Mouse (Mus musculus) liver, postnatal 0 days (tissue): ENCODE results near the gene Rhoa. TPM values are rescaled to one million over a fixed set of nuclear protein-coding genes. Genes with fewer than 3 reads are reported as not detected.

ENCODE experiments used
- ATAC-seq: fragments of 200-750 bp; cut with Nextera tagmentation; 2 replicates; pipeline ENCODE4 v1.8.0; 2017; ENCODE audit warnings: mild to moderate bottlenecking, moderate library complexity
- DNase-seq: peaks from one replicate; pipeline ENCODE4 v3.0.0-alpha.2; 2016
- H3K27ac ChIP-seq: fragments of 300-500 bp; sonication (generic); 2 replicates; pipeline ENCODE4 v1.5.1; 2014; ENCODE audit warnings: antibody characterized with exemption, moderate library complexity, mild to moderate bottlenecking, low read depth
- H3K27me3 ChIP-seq: fragments of 300-500 bp; sonication (generic); 2 replicates; pipeline ENCODE4 v1.6.1; 2014; ENCODE audit warnings: low read length, control low read depth, mixed read lengths; ENCODE audit not compliant: insufficient read depth
- H3K36me3 ChIP-seq: fragments of 300-500 bp; sonication (generic); replicated peaks from 2 replicates; pipeline ENCODE4 v1.6.1; 2014; ENCODE audit warnings: mild to moderate bottlenecking, control low read depth, low read length, moderate library complexity, mixed read lengths; ENCODE audit not compliant: insufficient read depth
- H3K4me1 ChIP-seq: fragments of 300-500 bp; sonication (generic); 2 replicates; pipeline ENCODE4 v1.6.1; 2014; ENCODE audit warnings: antibody characterized with exemption, mild to moderate bottlenecking, control low read depth; ENCODE audit not compliant: insufficient read depth
- H3K4me2 ChIP-seq: fragments of 300-500 bp; sonication (generic); 2 replicates; pipeline ENCODE4 v1.6.1; 2014; ENCODE audit warnings: low read depth, mild to moderate bottlenecking, low read length, moderate library complexity, mixed read lengths
- H3K4me3 ChIP-seq: fragments of 300-500 bp; sonication (generic); 2 replicates; pipeline ENCODE4 v1.5.1; 2014; ENCODE audit warnings: low read depth, low read length
- H3K9ac ChIP-seq: fragments of 300-500 bp; sonication (generic); replicated peaks from 2 replicates; pipeline ENCODE4 v1.6.1; 2014; ENCODE audit warnings: mild to moderate bottlenecking, moderate library complexity
- H3K9me3 ChIP-seq: fragments of 300-500 bp; sonication (generic); 2 replicates; pipeline ENCODE4 v1.6.1; 2016; ENCODE audit warnings: mild to moderate bottlenecking, control low read depth, low read length, mixed read lengths
- CTCF ChIP-seq: sonication (generic); IDR thresholded peaks from 2 replicates; pipeline ENCODE4 v1.5.1; 2016; ENCODE audit warnings: antibody characterized with exemption, low read depth
- EP300 ChIP-seq: IDR thresholded peaks from 2 replicates; pipeline ENCODE4 v1.6.1; 2016; ENCODE audit warnings: antibody characterized with exemption, low read depth, mild to moderate bottlenecking
- WGBS: fragments of 180-500 bp; shearing (Covaris S2); extraction: QIAGEN DNeasy Blood & Tissue Kit; methylation state at CpG from one replicate; pipeline ENCODE4 v1.1.7; 2014; ENCODE audit not compliant: insufficient replicate concordance; 5-methylcytosine and 5-hydroxymethylcytosine counted together
- polyA plus RNA-seq: library from polyadenylated mRNA; unstranded; fragments of >200 nt; fragmentation: Nextera tagmentation; extraction: Ambion mirVana; gene quantifications from 2 replicates; pipeline ENCODE4 v1.2.1, GENCODE M21; 2015

The Rhoa gene
- polyA plus RNA-seq, 1 experiment from 2014 or later, result 165 TPM

- Histone ChIP-seq H3K27ac (peak overlapping the region; percentile 75; the same call in 1 of the 2 replicates), H3K9ac (no peak overlapping the region; the same call in 1 of the 2 replicates), H3K4me2 (peak overlapping the region; percentile 79; the same call in 1 of the 2 replicates), H3K27me3 (no peaks in the 10 kb centered on the region), H3K4me3 (peak overlapping the region; percentile 60; the same call in 1 of the 2 replicates), H3K9me3 (no peaks in the 10 kb centered on the region), H3K4me1 (peaks cover 9% of the 10 kb centered on the region), H3K36me3 (no peaks in the 10 kb centered on the region)
- 50% methylated on average over 2 of the region's 2 CpGs for WGBS
- ATAC-seq (no peak), DNase-seq (no peak)
- TF ChIP-seq EP300 (no peak), CTCF (no peak)
Measured at GRCm38 (mm10) chr9:108289347-108289746, 16.6 kb upstream of the Rhoa start.

- H3K4me1 ChIP-seq, result peaks cover 9% of the 10 kb centered on the region
- no peaks in the 10 kb centered on the region for H3K36me3 ChIP-seq
- peak within 1 kb of the TSS; percentile 75 for H3K27ac ChIP-seq
- no peaks in the 10 kb centered on the region for H3K27me3 ChIP-seq
- peak within 1 kb of the TSS; percentile 66 for H3K9ac ChIP-seq
- H3K4me2 ChIP-seq, result peak within 1 kb of the TSS; percentile 79
- WGBS, result under 1% methylated on average over 32 of the region's 32 CpGs
- ATAC-seq (peak; percentile 97), DNase-seq (peak; percentile 90)
- peak within 1 kb of the TSS; percentile 60 for H3K4me3 ChIP-seq
- peak; percentile 25; the same call in 1 of the 2 replicates for TF ChIP-seq EP300
- TF ChIP-seq CTCF, result no peak
- no peaks in the 10 kb centered on the region for H3K9me3 ChIP-seq
Measured at GRCm38 (mm10) chr9:108290016-108290750, 15.7 kb upstream of the Rhoa start, which contains the start of gene Nicn1. TSS of gene Nicn1 (plus strand) at chr9:108290429.

GRCm38 (mm10) chr9:108290773-108291172, 15.2 kb upstream of the Rhoa start:
- ATAC-seq (peak; percentile 52), DNase-seq (no peak)
- no peak for TF ChIP-seq CTCF
- TF ChIP-seq EP300, result no peak
- WGBS, result 46% methylated on average over 6 of the region's 6 CpGs
- Histone ChIP-seq H3K27me3 (no peaks in the 10 kb centered on the region), H3K9me3 (no peaks in the 10 kb centered on the region), H3K4me2 (peak overlapping the region; percentile 79), H3K9ac (0 out of 2 replicates have a peak overlapping the region, but pooled peaks have one; percentile 26), H3K27ac (peak overlapping the region; percentile 56), H3K4me1 (peaks cover 9% of the 10 kb centered on the region), H3K4me3 (peak overlapping the region; percentile 60), H3K36me3 (no peaks in the 10 kb centered on the region)

- 50% methylated on average over 18 of the region's 18 CpGs for WGBS
- Histone ChIP-seq H3K27me3 (no peaks in the 10 kb centered on the region), H3K36me3 (peaks cover 3% of the 10 kb centered on the region; the same call in 1 of the 2 replicates), H3K27ac (peak within 1 kb of the TSS; percentile 81), H3K4me1 (no peaks in the 10 kb centered on the region), H3K4me2 (peak within 1 kb of the TSS; percentile 52), H3K9ac (peak within 1 kb of the TSS; percentile 48), H3K9me3 (no peaks in the 10 kb centered on the region), H3K4me3 (peak within 1 kb of the TSS; percentile 11)
- no peak for TF ChIP-seq CTCF
- TF ChIP-seq EP300, result no peak
- DNase-seq (peak; percentile 33), ATAC-seq (peak; percentile 79)
Measured at GRCm38 (mm10) chr9:108296453-108297355, 9.2 kb upstream of the Rhoa start, which contains the start of gene Amt. TSS of gene Amt (plus strand) at chr9:108296853.

- Histone ChIP-seq H3K27ac (peak overlapping the region; percentile 60), H3K27me3 (no peaks in the 10 kb centered on the region), H3K9me3 (no peaks in the 10 kb centered on the region), H3K36me3 (peaks cover 18% of the 10 kb centered on the region), H3K4me2 (no peak overlapping the region), H3K4me3 (no peak overlapping the region), H3K9ac (no peak overlapping the region), H3K4me1 (peaks cover 19% of the 10 kb centered on the region)
- ATAC-seq, result no peak
- no peak for DNase-seq
- 68% methylated on average over 3 of the region's 3 CpGs for WGBS
- TF ChIP-seq EP300 (no peak), CTCF (no peak)
Measured at GRCm38 (mm10) chr9:108301853-108302252, 4.1 kb upstream of the Rhoa start.
